Mouse (Mus musculus) spleen, postnatal 14 days (tissue): Measurements from ENCODE around the gene Fbn1.

Source experiments
- DNase-seq, 2 experiments: peaks; one replicate each; pipeline ENCODE4 v3.0.0; 2021 to 2022; ENCODE audit warnings: low spot score in 2 of 2

Fbn1 gene

GRCm38 (mm10) chr2:125507893-125508292, at the start of gene Fbn1:
Fbn1 (minus strand) TSS chr2:125507993.
- DNase-seq: no peak

- no peak for DNase-seq
These were observed 48.0 kb upstream of the Fbn1 start for GRCm38 (mm10) chr2:125555830-125556229.

- DNase-seq: no peak
These were observed 41.2 kb upstream of the Fbn1 start for GRCm38 (mm10) chr2:125548806-125549578.

DNA sequence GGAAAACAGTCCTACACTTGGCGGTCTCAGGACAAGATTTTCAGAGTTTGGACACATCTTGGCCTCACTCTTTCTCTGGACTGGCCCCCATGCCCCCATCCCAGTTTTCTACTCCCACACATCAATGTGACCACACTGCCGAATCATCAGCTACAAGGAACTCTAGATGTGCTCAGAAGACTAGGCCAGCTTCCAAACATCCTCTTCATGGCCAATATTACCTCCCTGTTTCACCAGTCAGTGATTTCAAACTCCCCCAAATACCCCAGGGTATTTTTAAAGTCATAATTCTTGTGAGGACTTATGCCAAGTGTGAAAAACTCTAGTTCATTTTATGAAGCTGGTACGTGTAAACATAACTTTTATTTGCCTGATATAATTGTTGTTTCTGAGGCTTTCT, 37.2 kb upstream of the Fbn1 start:
- DNase-seq: no peak

GRCm38 (mm10) chr2:125543646-125544045, 35.9 kb upstream of the Fbn1 start:
- no peak for DNase-seq

DNA sequence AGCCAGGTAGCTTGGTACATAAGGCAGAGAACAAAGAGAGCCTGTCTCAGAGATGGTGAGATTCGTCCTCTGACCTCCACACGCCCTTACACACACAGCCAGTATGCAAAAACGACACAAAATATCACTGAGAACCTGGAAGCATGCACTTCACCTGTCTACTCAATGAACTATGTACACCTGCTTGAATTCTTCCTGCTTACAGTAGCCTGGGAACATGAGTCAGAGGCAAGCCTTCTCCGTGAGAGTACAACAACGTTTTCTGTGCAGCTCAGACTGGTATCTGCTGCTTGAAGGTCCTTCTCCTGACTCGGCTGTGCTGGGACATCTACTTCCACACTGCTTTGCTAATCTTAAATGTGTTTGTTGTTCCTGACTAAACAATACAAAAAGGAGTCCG, 33.7 kb upstream of the Fbn1 start:
- no peak for DNase-seq

- no peak for DNase-seq
These were observed 32.8 kb upstream of the Fbn1 start for GRCm38 (mm10) chr2:125540579-125540978.

GRCm38 (mm10) chr2:125539640-125540039, 31.8 kb upstream of the Fbn1 start:
- no peak for DNase-seq

GRCm38 (mm10) chr2:125530665-125531064, 22.9 kb upstream of the Fbn1 start:
- no peak for DNase-seq

DNA sequence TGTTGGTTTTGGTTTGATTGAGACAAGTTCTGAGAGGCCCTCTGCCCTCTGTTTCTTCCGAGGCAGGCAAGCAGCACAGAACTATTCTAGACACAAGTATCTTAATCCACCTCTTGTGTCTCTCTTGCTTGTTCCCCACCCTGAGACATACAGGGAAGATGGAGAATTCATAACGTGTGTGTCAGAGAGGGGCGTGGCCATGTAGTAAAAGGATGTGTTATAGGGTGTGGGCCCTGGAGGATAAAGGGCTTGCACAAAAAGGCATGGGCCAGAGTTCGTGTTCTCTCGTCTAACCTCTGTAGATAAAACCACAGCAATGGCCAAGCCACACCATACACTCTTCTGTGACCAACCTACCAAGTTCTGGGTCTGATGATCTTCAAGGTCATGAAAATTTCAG, 18.8 kb upstream of the Fbn1 start:
- no peak for DNase-seq

DNA sequence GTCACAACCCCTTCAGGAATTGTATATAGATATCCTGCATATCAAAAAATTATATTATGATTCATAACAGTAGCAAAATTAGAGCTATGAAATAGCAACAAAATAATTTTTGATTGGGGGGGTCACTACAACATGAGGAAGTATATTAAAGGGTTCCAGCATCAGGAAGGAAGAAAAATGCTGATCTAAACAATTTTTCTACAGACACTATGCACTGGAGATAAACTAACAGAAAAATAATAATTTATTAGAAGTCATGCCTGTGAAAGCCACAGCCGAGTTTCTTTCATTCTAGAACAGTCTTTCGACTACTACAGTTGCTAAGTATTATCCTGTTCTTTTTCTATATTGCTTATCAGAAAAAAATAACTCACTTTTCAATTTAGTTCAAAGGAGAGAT, 17.7 kb upstream of the Fbn1 start:
- no peak for DNase-seq

- no peak for DNase-seq
These were observed 8.8 kb upstream of the Fbn1 start for GRCm38 (mm10) chr2:125516594-125516993.

GRCm38 (mm10) chr2:125515291-125516057, 7.7 kb upstream of the Fbn1 start:
- no peak for DNase-seq

- no peak for DNase-seq
These were observed 6.6 kb upstream of the Fbn1 start for GRCm38 (mm10) chr2:125514391-125514790.

- DNase-seq: no peak
These were observed 4.8 kb upstream of the Fbn1 start for GRCm38 (mm10) chr2:125512544-125512943.

- no peak for DNase-seq
These were observed 4.1 kb upstream of the Fbn1 start for GRCm38 (mm10) chr2:125511898-125512297.

DNA sequence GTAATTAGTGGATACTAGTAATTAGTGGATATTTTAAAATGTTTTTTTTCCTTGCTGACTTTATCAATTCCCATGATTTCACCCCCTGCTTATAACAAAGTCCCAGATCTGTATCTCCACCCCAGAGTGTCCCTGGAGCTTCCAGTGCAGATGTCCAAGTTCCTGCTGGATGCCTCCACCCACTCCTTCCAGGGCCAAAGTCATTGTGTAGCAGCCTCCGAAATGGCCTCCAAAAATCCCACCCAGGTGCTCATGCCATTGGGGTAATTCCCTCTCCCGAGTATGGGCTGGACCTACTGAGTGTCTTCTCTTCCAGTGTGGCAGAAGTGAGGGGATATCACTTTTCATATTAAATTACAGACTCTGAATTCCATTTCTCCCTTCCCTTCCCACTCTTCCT, 3.0 kb upstream of the Fbn1 start:
- no peak for DNase-seq

GRCm38 (mm10) chr2:125508381-125508780, 588 bp upstream of the Fbn1 start:
- DNase-seq: no peak

DNA sequence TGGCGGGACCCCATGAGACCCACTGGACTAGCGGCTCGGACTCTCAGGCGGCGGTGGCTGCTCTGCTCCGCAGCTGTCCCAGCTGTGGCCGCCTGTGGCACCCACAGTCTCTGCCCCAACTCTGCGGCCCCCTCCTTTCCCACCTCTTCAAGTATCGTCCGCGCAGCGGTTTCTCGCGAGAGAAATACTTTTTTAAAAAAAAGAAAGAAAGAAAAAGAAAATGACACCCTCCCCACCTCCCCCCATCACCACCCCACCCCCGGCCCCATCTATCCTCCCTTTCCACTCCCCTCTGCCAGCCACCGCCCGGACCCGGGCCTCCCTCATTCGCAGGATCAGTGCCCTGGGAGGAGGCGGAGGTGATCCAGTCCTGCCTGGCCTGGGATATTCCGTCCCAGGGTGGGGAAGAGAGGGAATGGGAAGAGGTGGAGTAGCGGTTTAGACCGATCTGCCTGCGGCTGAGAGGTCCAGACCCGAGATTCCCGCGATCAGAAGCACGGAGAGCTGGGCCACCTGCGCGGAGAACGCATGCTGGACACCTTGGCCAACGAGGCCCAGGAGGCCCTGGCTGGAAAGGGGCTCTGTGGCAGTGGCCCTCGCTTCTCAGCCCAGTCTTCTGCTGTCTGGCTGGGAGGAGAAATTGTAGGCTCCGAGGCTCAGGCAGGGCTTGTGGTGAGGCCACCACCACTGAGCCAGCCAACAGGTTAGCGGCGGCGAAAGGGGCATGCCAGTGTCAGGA, 1.3 kb downstream of the Fbn1 start:
- no peak for DNase-seq

GRCm38 (mm10) chr2:125505746-125506315, 2.0 kb downstream of the Fbn1 start:
- DNase-seq: no peak

DNA sequence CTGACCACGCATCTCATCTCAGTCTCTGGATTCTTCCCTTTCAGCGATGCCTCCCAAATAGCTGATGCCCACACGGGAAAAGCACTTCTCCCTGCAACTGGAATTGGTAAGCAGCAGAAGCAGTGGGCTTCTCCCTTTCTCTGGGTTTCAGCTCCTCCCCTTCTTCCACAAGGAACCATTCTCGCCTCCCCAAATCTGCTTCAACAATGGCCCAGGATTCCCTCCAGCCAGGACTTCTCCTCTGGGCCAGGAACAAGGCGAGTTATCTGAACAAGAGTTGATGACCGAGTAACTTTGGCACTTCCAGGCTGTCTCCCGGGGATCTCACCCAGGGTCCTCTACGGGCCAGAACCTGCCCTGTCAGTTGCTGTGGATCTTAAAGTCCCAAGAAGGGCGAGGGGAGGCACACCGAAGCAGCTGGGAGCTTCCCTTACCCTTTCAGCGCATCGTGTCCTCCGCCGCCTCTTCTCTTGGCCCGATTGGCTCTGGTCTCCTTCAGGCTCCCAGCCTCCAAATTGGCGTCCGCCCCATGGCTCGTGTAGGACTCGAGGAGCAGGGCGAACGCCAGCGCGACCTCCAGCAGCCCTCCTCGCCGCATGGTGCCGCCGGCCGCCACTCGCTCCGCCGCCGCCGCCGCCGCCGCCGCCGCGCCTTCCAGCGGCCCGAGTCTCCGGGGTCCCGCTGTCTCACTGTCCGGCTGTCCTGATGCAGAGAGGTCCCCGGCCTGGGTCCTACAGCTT, 2.6 kb downstream of the Fbn1 start, which contains the start of gene Gm9913:
Gene Gm9913, plus strand, starts transcription at position 84 of the 740 bp plus-strand sequence.
- DNase-seq: no peak
